Mouse (Mus musculus): ENCODE results near the gene Ppie. TPM values are rescaled to one million over a fixed set of nuclear protein-coding genes. Genes with fewer than 3 reads are reported as not detected.
"Not testable (repeated sequence)": the region's sequence is repeated elsewhere in the genome, so short reads cannot be mapped to it uniquely, and the experiment has no call there.

Ppie gene
- polyA plus RNA-seq, 1 experiment from 2014 or later: 65.9 TPM

DNA sequence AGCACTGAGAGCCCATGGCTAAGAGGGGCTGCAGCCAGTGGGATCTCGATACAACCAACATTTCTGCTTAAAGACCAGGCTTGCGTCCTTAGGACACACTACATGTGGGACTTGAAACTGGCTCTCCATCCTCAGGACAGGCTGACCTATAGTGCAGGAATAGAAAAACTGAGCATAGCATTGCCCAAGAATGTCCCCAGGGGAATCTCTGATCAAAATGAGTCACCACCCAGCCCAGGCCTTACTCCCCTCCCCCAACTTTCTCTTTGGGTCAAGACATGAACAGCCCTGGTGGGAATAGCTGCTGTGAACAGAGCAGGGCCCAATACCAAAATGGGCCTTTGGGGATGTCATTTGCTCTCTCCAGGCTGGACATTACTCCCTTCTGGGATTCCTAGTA is 32.9 kb downstream of the Ppie start:
- no peak overlapping the region for H3K4me3 ChIP-seq (replicated peaks; ENCODE audit: low read length)
- no peak overlapping the region for H3K9ac ChIP-seq (replicated peaks; ENCODE audit: low read depth, low read length)
- peaks cover 6% of the 10 kb centered on the region; the same call in 1 of the 2 replicates for H3K4me1 ChIP-seq (replicated peaks; ENCODE audit: control insufficient read depth, insufficient read depth, low read length)
- no peak overlapping the region for H3K4me2 ChIP-seq (ENCODE audit: low read length)
- no peak overlapping the region for H3K27ac ChIP-seq (ENCODE audit: low read length)
- no peaks in the 10 kb centered on the region for H3K9me3 ChIP-seq (ENCODE audit: control insufficient read depth, low read length)
- peaks cover 24% of the 10 kb centered on the region for H3K27me3 ChIP-seq (replicated peaks; ENCODE audit: control insufficient read depth, insufficient read depth, low read length)
- WGBS: 90% methylated on average over 2 of the region's 2 CpGs
- H3K36me3 ChIP-seq (ENCODE audit: control insufficient read depth, insufficient read depth): no peaks in the 10 kb centered on the region
- no peak for ATAC-seq

DNA sequence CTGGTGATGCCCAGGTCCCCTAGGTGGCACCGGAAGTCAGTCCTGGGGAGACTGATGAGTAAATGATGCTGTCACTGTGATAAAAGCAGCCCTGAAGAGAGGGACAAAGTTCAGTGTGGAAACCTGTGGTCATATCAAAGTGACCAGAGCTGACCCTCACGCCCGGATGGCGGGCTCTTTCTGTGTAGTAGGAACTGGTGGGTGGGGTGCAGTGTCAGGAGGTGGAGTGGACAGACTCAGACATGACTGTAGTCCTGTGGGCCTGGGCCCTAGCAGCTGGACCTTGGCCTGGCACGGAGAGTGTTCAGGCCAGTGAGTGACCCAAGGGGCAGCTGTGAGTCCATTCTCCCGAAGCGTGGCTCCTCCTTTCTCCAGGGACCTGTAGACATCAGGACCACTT is 33.8 kb downstream of the Ppie start:
- 82% methylated on average over 7 of the region's 7 CpGs for WGBS
- not testable (repeated sequence) for H3K9me3 ChIP-seq (ENCODE audit: control insufficient read depth, low read length); H3K4me3 ChIP-seq (replicated peaks; ENCODE audit: low read length); H3K4me1 ChIP-seq (replicated peaks; ENCODE audit: control insufficient read depth, insufficient read depth, low read length); ATAC-seq; H3K27ac ChIP-seq (ENCODE audit: low read length); H3K36me3 ChIP-seq (ENCODE audit: control insufficient read depth, insufficient read depth); H3K4me2 ChIP-seq (ENCODE audit: low read length); H3K9ac ChIP-seq (replicated peaks; ENCODE audit: low read depth, low read length)
- peaks cover 24% of the 10 kb centered on the region for H3K27me3 ChIP-seq (replicated peaks; ENCODE audit: control insufficient read depth, insufficient read depth, low read length)

DNA sequence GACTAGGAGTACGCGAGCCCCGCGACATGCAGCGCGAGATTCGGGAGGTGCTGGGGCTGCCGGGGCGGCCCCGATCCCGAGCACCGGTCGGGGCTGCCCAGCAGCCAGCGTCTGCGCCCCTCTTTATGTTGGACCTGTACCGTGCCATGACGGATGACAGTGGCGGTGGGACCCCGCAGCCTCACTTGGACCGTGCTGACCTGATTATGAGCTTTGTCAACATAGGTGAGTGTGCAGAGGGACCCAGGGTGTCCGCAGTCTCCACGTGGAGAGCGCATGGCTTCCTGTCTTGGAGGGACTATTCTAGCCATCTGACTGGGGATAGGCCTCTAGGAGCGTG is 34.3 kb downstream of the Ppie start:
- Histone ChIP-seq H3K27ac (ENCODE audit: low read length) (no peak overlapping the region), H3K4me1 (replicated peaks; ENCODE audit: control insufficient read depth, insufficient read depth, low read length) (peaks cover 6% of the 10 kb centered on the region; the same call in 1 of the 2 replicates), H3K4me2 (ENCODE audit: low read length) (peak overlapping the region; percentile 39), H3K9me3 (ENCODE audit: control insufficient read depth, low read length) (no peaks in the 10 kb centered on the region), H3K4me3 (replicated peaks; ENCODE audit: low read length) (peak overlapping the region; percentile 28), H3K27me3 (replicated peaks; ENCODE audit: control insufficient read depth, insufficient read depth, low read length) (peaks cover 24% of the 10 kb centered on the region), H3K9ac (replicated peaks; ENCODE audit: low read depth, low read length) (no peak overlapping the region), H3K36me3 (ENCODE audit: control insufficient read depth, insufficient read depth) (no peaks in the 10 kb centered on the region)
- ATAC-seq: no peak
- 27% methylated on average over 24 of the region's 24 CpGs for WGBS

DNA sequence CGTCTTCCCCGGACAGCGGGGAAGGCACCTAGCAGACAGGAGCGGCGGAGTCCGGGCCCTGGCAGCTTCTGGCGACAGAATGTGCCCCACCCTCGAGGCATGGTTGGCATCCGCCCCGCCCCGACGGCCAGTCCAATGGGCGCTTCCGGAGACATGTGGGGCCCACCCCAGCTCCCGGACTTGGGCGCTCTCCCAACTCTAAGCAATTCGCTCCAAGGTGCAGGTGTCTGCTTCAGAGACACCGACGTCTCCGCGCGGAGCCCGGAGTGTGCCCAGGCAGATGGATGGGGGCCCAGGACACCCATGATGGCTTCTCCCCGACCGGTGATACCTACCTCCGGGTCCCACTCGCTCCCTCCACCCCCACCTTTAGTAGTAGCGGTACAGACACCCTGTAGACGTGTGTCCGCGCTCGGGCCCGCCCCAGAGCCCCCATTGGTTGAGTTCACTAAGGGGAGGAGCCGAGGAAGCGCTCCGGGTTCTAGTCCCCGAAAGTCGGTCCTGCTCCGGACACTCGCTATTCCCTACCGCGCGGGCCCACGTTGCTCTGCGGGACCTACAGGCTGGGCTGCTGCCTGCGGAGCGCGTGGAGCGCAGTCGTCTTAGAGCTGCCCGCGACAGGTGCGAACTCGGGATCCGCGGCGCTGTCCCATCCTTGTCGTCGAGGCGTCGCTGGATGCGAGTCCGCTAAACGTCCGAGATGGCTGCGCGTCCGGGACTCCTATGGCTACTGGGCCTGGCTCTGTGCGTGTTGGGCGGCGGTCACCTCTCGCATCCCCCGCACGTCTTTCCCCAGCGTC is 34.9 kb downstream of the Ppie start, which contains the start of gene Bmp8b:
Gene Bmp8b (plus strand): TSS at position 515 of the 800 bp plus-strand sequence.
- Histone ChIP-seq H3K4me2 (ENCODE audit: low read length) (peak within 1 kb of the TSS; percentile 39), H3K4me1 (replicated peaks; ENCODE audit: control insufficient read depth, insufficient read depth, low read length) (peaks cover 6% of the 10 kb centered on the region; the same call in 1 of the 2 replicates), H3K27ac (ENCODE audit: low read length) (no peak within 1 kb of the TSS), H3K27me3 (replicated peaks; ENCODE audit: control insufficient read depth, insufficient read depth, low read length) (peaks cover 24% of the 10 kb centered on the region), H3K36me3 (ENCODE audit: control insufficient read depth, insufficient read depth) (no peaks in the 10 kb centered on the region), H3K4me3 (replicated peaks; ENCODE audit: low read length) (peak within 1 kb of the TSS; percentile 28), H3K9ac (replicated peaks; ENCODE audit: low read depth, low read length) (no peak within 1 kb of the TSS), H3K9me3 (ENCODE audit: control insufficient read depth, low read length) (no peaks in the 10 kb centered on the region)
- ATAC-seq: peak; percentile 47; the same call in 1 of the 2 replicates
- WGBS: 5% methylated on average over 69 of the region's 75 CpGs

DNA sequence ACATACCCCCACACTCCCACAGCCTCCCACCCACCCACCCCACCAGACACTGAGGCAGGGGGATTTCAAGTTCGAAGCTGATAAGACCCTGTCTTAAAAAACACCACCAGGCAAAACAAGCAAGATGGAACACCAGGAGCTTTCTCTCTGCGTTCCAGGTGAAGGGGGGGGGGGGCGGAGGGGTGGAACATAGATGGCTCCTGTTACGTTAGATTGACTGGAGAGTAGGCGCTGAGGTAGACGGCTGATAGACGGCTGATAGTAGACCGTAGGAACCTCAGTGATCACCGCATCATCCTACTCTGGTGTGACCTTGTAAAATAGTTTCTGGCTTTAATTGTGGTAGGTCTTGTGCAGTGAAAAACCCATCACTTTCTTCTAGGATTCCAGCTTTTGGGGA is 45.9 kb downstream of the Ppie start:
- Histone ChIP-seq H3K4me3 (replicated peaks; ENCODE audit: low read length) (no peak overlapping the region), H3K27ac (ENCODE audit: low read length) (no peak overlapping the region), H3K4me2 (ENCODE audit: low read length) (no peak overlapping the region), H3K9me3 (ENCODE audit: control insufficient read depth, low read length) (no peaks in the 10 kb centered on the region), H3K36me3 (ENCODE audit: control insufficient read depth, insufficient read depth) (no peaks in the 10 kb centered on the region), H3K27me3 (replicated peaks; ENCODE audit: control insufficient read depth, insufficient read depth, low read length) (no peaks in the 10 kb centered on the region), H3K4me1 (replicated peaks; ENCODE audit: control insufficient read depth, insufficient read depth, low read length) (no peaks in the 10 kb centered on the region), H3K9ac (replicated peaks; ENCODE audit: low read depth, low read length) (no peak overlapping the region)
- 75% methylated on average over 9 of the region's 9 CpGs for WGBS
- no peak for ATAC-seq

DNA sequence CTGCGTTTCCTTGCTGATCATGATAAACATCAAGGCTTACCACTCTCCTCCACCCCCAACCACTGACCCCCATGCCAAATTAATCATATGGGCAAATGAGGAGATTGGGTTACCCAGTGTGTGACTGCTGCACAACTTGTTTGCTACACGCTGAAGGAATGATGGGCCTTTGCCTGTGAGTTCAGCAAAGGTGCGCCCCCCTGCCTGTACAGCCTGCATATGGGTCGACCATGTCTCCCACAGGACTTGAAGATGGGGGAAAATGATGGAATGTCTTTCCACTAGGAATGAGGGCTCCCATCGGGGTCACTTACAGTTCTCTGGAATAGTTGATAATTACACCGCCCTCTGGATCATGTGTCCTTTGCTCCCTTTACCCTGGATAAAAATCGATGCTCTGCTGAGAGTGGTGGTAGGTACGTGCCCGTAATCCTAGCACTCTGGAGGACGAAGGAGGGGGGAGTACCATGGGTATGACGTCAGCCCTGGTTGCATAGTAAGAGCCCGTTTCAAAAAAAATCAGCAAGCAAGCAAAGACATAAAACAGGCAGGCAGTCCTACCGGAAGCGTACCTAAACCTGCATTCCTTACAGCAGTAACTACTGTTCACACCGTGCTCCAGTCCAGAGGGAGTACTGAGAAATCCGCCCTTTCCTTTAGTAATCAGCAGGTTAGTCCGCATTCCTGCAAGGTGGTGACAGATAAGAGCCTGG is 46.5 kb downstream of the Ppie start:
- Histone ChIP-seq H3K4me3 (replicated peaks; ENCODE audit: low read length) (no peak overlapping the region), H3K27ac (ENCODE audit: low read length) (no peak overlapping the region), H3K36me3 (ENCODE audit: control insufficient read depth, insufficient read depth) (no peaks in the 10 kb centered on the region), H3K9me3 (ENCODE audit: control insufficient read depth, low read length) (no peaks in the 10 kb centered on the region), H3K4me2 (ENCODE audit: low read length) (no peak overlapping the region), H3K9ac (replicated peaks; ENCODE audit: low read depth, low read length) (no peak overlapping the region), H3K27me3 (replicated peaks; ENCODE audit: control insufficient read depth, insufficient read depth, low read length) (no peaks in the 10 kb centered on the region), H3K4me1 (replicated peaks; ENCODE audit: control insufficient read depth, insufficient read depth, low read length) (no peaks in the 10 kb centered on the region)
- WGBS: 68% methylated on average over 17 of the region's 17 CpGs
- ATAC-seq: no peak

DNA sequence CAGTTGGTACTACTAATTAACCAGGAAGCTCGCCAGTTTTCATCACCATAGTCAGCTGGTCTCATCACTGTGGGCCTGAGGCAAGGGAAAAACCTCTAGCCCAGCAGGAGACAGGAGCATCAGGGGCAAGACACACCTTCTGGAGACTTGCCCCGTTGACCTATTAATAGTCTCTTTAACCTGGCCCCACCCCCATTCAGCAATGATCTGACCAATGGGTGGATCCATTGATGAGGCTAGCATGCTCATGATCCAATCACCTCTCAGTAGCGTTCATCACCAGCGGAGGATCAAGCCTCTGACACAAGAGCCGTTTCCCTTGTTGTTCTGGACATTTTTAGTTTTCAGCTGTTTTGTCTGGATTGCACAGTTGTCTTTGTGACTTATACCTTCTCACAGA is 47.1 kb downstream of the Ppie start:
- H3K27me3 ChIP-seq (replicated peaks; ENCODE audit: control insufficient read depth, insufficient read depth, low read length): no peaks in the 10 kb centered on the region
- H3K4me1 ChIP-seq (replicated peaks; ENCODE audit: control insufficient read depth, insufficient read depth, low read length): no peaks in the 10 kb centered on the region
- no peak overlapping the region for H3K27ac ChIP-seq (ENCODE audit: low read length)
- H3K9ac ChIP-seq (replicated peaks; ENCODE audit: low read depth, low read length): no peak overlapping the region
- no peaks in the 10 kb centered on the region for H3K36me3 ChIP-seq (ENCODE audit: control insufficient read depth, insufficient read depth)
- no peak overlapping the region for H3K4me2 ChIP-seq (ENCODE audit: low read length)
- ATAC-seq: no peak
- 77% methylated on average over 5 of the region's 5 CpGs for WGBS
- no peak overlapping the region for H3K4me3 ChIP-seq (replicated peaks; ENCODE audit: low read length)
- H3K9me3 ChIP-seq (ENCODE audit: control insufficient read depth, low read length): no peaks in the 10 kb centered on the region

GRCm38 (mm10) chr4:123086381-123086780 is 53.4 kb downstream of the Ppie start:
- Histone ChIP-seq H3K4me3 (replicated peaks; ENCODE audit: low read length) (no peak overlapping the region), H3K4me2 (ENCODE audit: low read length) (no peak overlapping the region), H3K9me3 (ENCODE audit: control insufficient read depth, low read length) (no peaks in the 10 kb centered on the region), H3K9ac (replicated peaks; ENCODE audit: low read depth, low read length) (no peak overlapping the region), H3K4me1 (replicated peaks; ENCODE audit: control insufficient read depth, insufficient read depth, low read length) (no peaks in the 10 kb centered on the region), H3K36me3 (ENCODE audit: control insufficient read depth, insufficient read depth) (no peaks in the 10 kb centered on the region), H3K27ac (ENCODE audit: low read length) (no peak overlapping the region), H3K27me3 (replicated peaks; ENCODE audit: control insufficient read depth, insufficient read depth, low read length) (no peaks in the 10 kb centered on the region)
- WGBS: 91% methylated on average over 4 of the region's 4 CpGs
- ATAC-seq: no peak

- ATAC-seq: no peak
- H3K9me3 ChIP-seq (ENCODE audit: control insufficient read depth, low read length): no peaks in the 10 kb centered on the region
- H3K4me2 ChIP-seq (ENCODE audit: low read length): no peak overlapping the region
- WGBS: 79% methylated on average over 2 of the region's 2 CpGs
- H3K36me3 ChIP-seq (ENCODE audit: control insufficient read depth, insufficient read depth): no peaks in the 10 kb centered on the region
- H3K9ac ChIP-seq (replicated peaks; ENCODE audit: low read depth, low read length): no peak overlapping the region
- H3K27me3 ChIP-seq (replicated peaks; ENCODE audit: control insufficient read depth, insufficient read depth, low read length): no peaks in the 10 kb centered on the region
- H3K4me1 ChIP-seq (replicated peaks; ENCODE audit: control insufficient read depth, insufficient read depth, low read length): peaks cover 4% of the 10 kb centered on the region; the same call in 1 of the 2 replicates
- no peak overlapping the region for H3K4me3 ChIP-seq (replicated peaks; ENCODE audit: low read length)
- H3K27ac ChIP-seq (ENCODE audit: low read length): no peak overlapping the region
These were observed 54.5 kb downstream of the Ppie start for GRCm38 (mm10) chr4:123085290-123085689.

All from forebrain, embryonic 16.5 days (tissue).